Mouse (Mus musculus): ENCODE measurements at regions not wholly inside any gene's neighbourhood (a gene's known extent, or its start where the extent isn't known, plus 50 kb on each side); places are given as distances from the start of the nearest gene placed in this dataset.

DNA sequence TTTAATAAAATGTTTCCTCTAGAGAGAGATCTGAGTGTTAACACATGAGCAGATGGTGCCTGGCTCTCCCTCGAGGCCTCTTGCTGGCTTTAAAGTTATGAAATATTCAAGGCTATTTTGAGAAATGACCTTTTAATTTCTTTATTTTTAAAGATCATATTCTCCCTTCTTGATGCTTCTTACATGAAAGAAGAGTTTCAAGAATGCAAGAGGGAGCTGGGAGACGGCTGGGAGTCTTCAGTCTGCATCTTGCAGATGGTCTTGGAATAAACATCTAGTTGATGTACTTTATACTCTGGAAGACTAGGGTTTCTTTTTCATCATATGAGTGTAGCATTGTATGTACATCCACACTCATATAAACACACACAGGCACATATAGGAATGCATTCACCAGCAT, 189.0 kb downstream of the Zfp619 start:
- TF ChIP-seq HCFC1 (IDR thresholded peaks at IDR 0.05; ENCODE audit: borderline replicate concordance, insufficient read depth, low read length) (no peak), ZC3H11A (IDR thresholded peaks at IDR 0.05; ENCODE audit: borderline replicate concordance, low read depth, low read length) (no peak), CHD2 (IDR thresholded peaks at IDR 0.05; ENCODE audit: low read depth, low read length) (no peak), MAFK (IDR thresholded peaks at IDR 0.05; ENCODE audit: insufficient read depth, low read depth, low read length) (no peak), ZNF384 (IDR thresholded peaks at IDR 0.05; ENCODE audit: low read depth, low read length) (no peak)
